Mouse (Mus musculus): ENCODE measurements at regions not wholly inside any gene's neighbourhood (a gene's known extent, or its start where the extent isn't known, plus 50 kb on each side); places are given as distances from the start of the nearest gene placed in this dataset.

GRCm38 (mm10) chr7:70205900-70206299, 160.6 kb downstream of the Nr2f2 start:
- Histone ChIP-seq H3K4me1 (ENCODE audit: control insufficient read depth, insufficient read depth, low read length) (no peaks in the 10 kb centered on the region), H3K27ac (ENCODE audit: control insufficient read depth, insufficient read depth, low read depth, low read length, poor library complexity) (no peak overlapping the region), H3K4me3 (replicated peaks; ENCODE audit: control insufficient read depth, low read depth, low read length) (no peak overlapping the region)
- WGBS = 63% methylated on average over 1 of the region's 1 CpGs
- TF ChIP-seq CTCF (IDR thresholded peaks at IDR 0.05; ENCODE audit: control insufficient read depth, insufficient read depth, low read length) = no peak
- TF ChIP-seq POLR2A (IDR thresholded peaks at IDR 0.05; ENCODE audit: borderline replicate concordance, control insufficient read depth, low read depth, low read length) = no peak

GRCm38 (mm10) chr7:70200188-70200587, 166.3 kb downstream of the Nr2f2 start:
- Histone ChIP-seq H3K4me1 (ENCODE audit: control insufficient read depth, insufficient read depth, low read length) (no peaks in the 10 kb centered on the region), H3K4me3 (replicated peaks; ENCODE audit: control insufficient read depth, low read depth, low read length) (no peak overlapping the region), H3K27ac (ENCODE audit: control insufficient read depth, insufficient read depth, low read depth, low read length, poor library complexity) (no peak overlapping the region)
- WGBS = 84% methylated on average over 4 of the region's 4 CpGs
- TF ChIP-seq CTCF (IDR thresholded peaks at IDR 0.05; ENCODE audit: control insufficient read depth, insufficient read depth, low read length) (no peak), POLR2A (IDR thresholded peaks at IDR 0.05; ENCODE audit: borderline replicate concordance, control insufficient read depth, low read depth, low read length) (no peak)

- H3K4me3 ChIP-seq (replicated peaks; ENCODE audit: control insufficient read depth, low read depth, low read length) = no peak overlapping the region
- H3K27ac ChIP-seq (ENCODE audit: control insufficient read depth, insufficient read depth, low read depth, low read length, poor library complexity) = no peak overlapping the region
- TF ChIP-seq POLR2A (IDR thresholded peaks at IDR 0.05; ENCODE audit: borderline replicate concordance, control insufficient read depth, low read depth, low read length) (no peak), CTCF (IDR thresholded peaks at IDR 0.05; ENCODE audit: control insufficient read depth, insufficient read depth, low read length) (no peak)
- 73% methylated on average over 2 of the region's 2 CpGs for WGBS
- no peaks in the 10 kb centered on the region for H3K4me1 ChIP-seq (ENCODE audit: control insufficient read depth, insufficient read depth, low read length)
These were observed 187.6 kb downstream of the Nr2f2 start for GRCm38 (mm10) chr7:70178956-70179355.

- Histone ChIP-seq H3K4me3 (replicated peaks; ENCODE audit: control insufficient read depth, low read depth, low read length) (no peak overlapping the region), H3K4me1 (ENCODE audit: control insufficient read depth, insufficient read depth, low read length) (no peaks in the 10 kb centered on the region), H3K27ac (ENCODE audit: control insufficient read depth, insufficient read depth, low read depth, low read length, poor library complexity) (no peak overlapping the region)
- TF ChIP-seq CTCF (IDR thresholded peaks at IDR 0.05; ENCODE audit: control insufficient read depth, insufficient read depth, low read length) (no peak), POLR2A (IDR thresholded peaks at IDR 0.05; ENCODE audit: borderline replicate concordance, control insufficient read depth, low read depth, low read length) (no peak)
- WGBS = 72% methylated on average over 2 of the region's 2 CpGs
These were observed 188.5 kb downstream of the Nr2f2 start for GRCm38 (mm10) chr7:70178006-70178405.

- TF ChIP-seq POLR2A (IDR thresholded peaks at IDR 0.05; ENCODE audit: borderline replicate concordance, control insufficient read depth, low read depth, low read length) = no peak
- no peak for TF ChIP-seq CTCF (IDR thresholded peaks at IDR 0.05; ENCODE audit: control insufficient read depth, insufficient read depth, low read length)
- Histone ChIP-seq H3K27ac (ENCODE audit: control insufficient read depth, insufficient read depth, low read depth, low read length, poor library complexity) (no peak overlapping the region), H3K4me3 (replicated peaks; ENCODE audit: control insufficient read depth, low read depth, low read length) (no peak overlapping the region), H3K4me1 (ENCODE audit: control insufficient read depth, insufficient read depth, low read length) (no peaks in the 10 kb centered on the region)
- whole genome bisulfite sequencing = 82% methylated on average over 16 of the region's 16 CpGs
These were observed 189.8 kb downstream of the Nr2f2 start for GRCm38 (mm10) chr7:70176686-70177259.

GRCm38 (mm10) chr7:70176086-70176485, 190.4 kb downstream of the Nr2f2 start:
- H3K27ac ChIP-seq (ENCODE audit: control insufficient read depth, insufficient read depth, low read depth, low read length, poor library complexity) = no peak overlapping the region
- H3K4me3 ChIP-seq (replicated peaks; ENCODE audit: control insufficient read depth, low read depth, low read length) = no peak overlapping the region
- TF ChIP-seq CTCF (IDR thresholded peaks at IDR 0.05; ENCODE audit: control insufficient read depth, insufficient read depth, low read length) = no peak
- no peak for TF ChIP-seq POLR2A (IDR thresholded peaks at IDR 0.05; ENCODE audit: borderline replicate concordance, control insufficient read depth, low read depth, low read length)
- no peaks in the 10 kb centered on the region for H3K4me1 ChIP-seq (ENCODE audit: control insufficient read depth, insufficient read depth, low read length)
- WGBS = 81% methylated on average over 7 of the region's 7 CpGs

GRCm38 (mm10) chr7:70172431-70172830, 194.1 kb downstream of the Nr2f2 start:
- 72% methylated on average over 7 of the region's 7 CpGs for WGBS
- TF ChIP-seq CTCF (IDR thresholded peaks at IDR 0.05; ENCODE audit: control insufficient read depth, insufficient read depth, low read length) = no peak
- TF ChIP-seq POLR2A (IDR thresholded peaks at IDR 0.05; ENCODE audit: borderline replicate concordance, control insufficient read depth, low read depth, low read length) = no peak
- Histone ChIP-seq H3K27ac (ENCODE audit: control insufficient read depth, insufficient read depth, low read depth, low read length, poor library complexity) (no peak overlapping the region), H3K4me3 (replicated peaks; ENCODE audit: control insufficient read depth, low read depth, low read length) (no peak overlapping the region), H3K4me1 (ENCODE audit: control insufficient read depth, insufficient read depth, low read length) (no peaks in the 10 kb centered on the region)

GRCm38 (mm10) chr7:70171456-70171855, 195.1 kb downstream of the Nr2f2 start:
- H3K27ac ChIP-seq (ENCODE audit: control insufficient read depth, insufficient read depth, low read depth, low read length, poor library complexity) = no peak overlapping the region

GRCm38 (mm10) chr7:70168080-70168479, 198.5 kb downstream of the Nr2f2 start:
- TF ChIP-seq POLR2A (IDR thresholded peaks at IDR 0.05; ENCODE audit: borderline replicate concordance, control insufficient read depth, low read depth, low read length) = no peak
- TF ChIP-seq CTCF (IDR thresholded peaks at IDR 0.05; ENCODE audit: control insufficient read depth, insufficient read depth, low read length) = no peak
- H3K27ac ChIP-seq (ENCODE audit: control insufficient read depth, insufficient read depth, low read depth, low read length, poor library complexity) = no peak overlapping the region
- no peaks in the 10 kb centered on the region for H3K4me1 ChIP-seq (ENCODE audit: control insufficient read depth, insufficient read depth, low read length)
- 77% methylated on average over 4 of the region's 4 CpGs for WGBS
- no peak overlapping the region for H3K4me3 ChIP-seq (replicated peaks; ENCODE audit: control insufficient read depth, low read depth, low read length)

More at GRCm38 (mm10) chr7:70171456-70171855, 195.1 kb downstream of the Nr2f2 start:
- no peaks in the 10 kb centered on the region for H3K4me1 ChIP-seq (ENCODE audit: control insufficient read depth, insufficient read depth, low read length)
- 80% methylated on average over 4 of the region's 4 CpGs for WGBS
- H3K4me3 ChIP-seq (replicated peaks; ENCODE audit: control insufficient read depth, low read depth, low read length) = no peak overlapping the region
- TF ChIP-seq POLR2A (IDR thresholded peaks at IDR 0.05; ENCODE audit: borderline replicate concordance, control insufficient read depth, low read depth, low read length) = no peak
- no peak for TF ChIP-seq CTCF (IDR thresholded peaks at IDR 0.05; ENCODE audit: control insufficient read depth, insufficient read depth, low read length)

Data from bone marrow, adult 2 months (tissue).